Mouse (Mus musculus): ENCODE measurements around the gene Col15a1.

Gene Col15a1

DNA sequence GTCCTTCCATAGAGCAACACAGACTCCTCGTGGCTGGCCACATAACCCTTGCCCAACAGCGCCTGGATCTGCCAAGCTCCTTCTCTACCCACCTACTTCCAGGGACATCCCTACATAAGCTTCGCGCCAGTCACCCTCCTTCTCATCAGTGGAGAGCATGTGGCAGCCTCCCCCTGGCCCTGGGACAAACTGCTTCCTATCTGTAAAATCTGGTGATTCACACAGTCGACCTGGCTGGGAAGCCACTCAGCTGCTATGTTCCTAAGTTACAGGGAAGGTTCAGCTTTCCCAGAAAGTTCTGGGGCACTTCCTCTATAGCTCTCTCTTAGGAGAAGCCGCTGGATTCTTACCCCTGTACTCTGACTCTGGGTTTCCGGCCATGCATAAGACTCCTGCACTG, 22.5 kb downstream of the Col15a1 start:
- DNase-seq (ENCODE audit: extremely low spot score) = no peak

DNA sequence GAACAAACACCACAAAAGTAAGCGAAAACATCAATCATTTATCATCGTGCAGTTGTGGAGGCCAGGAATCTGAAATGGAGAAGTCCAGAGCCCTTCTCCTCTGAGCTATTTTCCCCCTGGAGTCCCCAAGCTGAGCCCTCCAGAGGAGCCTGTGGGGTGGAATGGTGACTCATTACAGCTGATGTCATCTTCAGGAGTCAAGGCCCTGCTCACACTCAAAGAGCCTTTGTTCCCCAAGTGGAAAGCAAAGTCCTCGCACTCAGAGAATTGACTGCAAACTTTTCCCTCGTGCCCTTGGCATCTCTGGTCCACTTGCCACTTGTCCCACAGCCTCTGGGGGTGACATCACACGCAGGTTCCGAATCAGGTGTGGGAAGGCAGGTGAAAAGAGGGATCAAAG, 23.4 kb downstream of the Col15a1 start:
- DNase-seq (ENCODE audit: extremely low spot score) = no peak

DNA sequence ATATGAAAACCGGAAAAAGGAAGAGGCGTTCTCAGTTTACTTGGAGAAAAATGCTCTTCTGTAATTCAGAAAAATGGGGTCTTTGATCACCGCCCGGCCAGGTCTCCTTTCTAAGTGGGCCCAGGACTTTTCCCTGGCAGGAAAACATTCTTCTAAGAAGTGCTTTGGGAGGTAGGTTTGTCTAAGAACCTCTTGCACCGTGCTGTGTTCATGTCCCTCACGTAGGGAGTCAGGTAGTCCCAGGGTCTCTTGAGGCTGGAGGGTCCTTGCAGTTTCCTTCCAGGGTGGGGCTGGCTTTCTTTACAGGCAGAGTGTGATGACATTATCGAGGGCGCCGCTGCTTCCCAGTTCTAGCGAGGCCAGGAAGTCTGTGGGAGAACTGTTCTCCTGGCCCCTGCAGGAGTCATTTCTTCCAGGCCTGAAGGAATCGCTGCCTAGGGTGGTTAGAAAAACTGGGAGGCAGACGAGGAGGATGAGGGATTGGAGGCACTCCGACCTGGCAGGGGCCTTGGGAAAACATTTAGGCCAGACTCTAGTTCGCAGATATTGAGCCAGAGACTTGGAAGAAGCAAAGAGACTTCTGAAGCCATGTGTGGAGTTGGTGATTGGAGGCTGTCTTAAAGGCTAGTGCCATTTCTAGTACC, 25.4 kb downstream of the Col15a1 start:
- DNase-seq (ENCODE audit: extremely low spot score) = no peak

DNA sequence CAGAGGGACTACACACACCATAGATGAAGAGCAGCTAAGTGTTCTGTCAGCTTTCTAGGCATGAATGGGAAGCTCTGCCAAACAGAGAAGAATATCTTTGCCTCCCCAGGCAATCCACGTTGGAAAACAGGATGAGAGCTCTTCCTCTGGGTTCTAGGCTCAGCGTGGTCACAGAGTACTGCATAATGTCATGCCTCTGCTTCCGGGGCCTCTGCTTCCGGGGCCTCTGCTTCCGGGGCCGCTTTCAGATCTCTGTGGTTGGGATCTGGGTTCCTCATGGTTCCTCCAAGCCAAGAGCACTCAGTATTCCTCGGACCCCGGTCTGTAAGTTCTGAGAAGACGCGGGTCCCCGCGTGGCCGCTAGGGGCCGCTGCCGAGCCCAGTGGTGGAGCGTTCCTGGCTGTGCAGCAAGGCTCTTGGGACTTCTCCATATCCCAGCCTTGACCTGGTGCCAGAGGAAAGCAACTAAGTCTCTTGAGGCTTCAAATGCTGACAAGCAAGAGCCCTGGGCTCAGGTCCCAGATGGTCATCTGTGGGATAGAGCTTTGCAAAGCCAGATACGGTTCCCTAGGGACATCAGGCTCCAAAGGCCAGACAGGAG, 26.8 kb downstream of the Col15a1 start:
- peak; percentile 79 for DNase-seq (ENCODE audit: extremely low spot score)

DNA sequence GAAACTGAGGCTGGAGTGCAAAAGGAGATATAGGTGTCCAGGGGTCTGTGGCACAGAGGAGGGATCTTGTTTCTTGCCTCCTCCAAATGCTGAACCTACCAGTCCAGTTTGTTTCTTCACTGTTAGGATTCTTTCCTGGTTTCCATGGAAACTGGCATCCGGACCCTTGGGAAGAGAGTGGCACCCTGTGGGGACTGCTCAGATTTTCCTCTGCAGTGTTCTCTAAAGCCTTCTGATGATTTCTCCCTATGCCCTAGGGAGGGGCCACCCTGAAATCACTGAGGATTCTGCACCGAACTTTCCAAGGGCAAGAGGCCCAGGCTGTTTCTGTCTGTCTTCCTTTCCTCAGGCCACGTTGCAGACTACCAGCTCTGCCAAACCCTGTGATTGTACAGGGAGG, 27.4 kb downstream of the Col15a1 start:
- DNase-seq (ENCODE audit: extremely low spot score) = no peak

DNA sequence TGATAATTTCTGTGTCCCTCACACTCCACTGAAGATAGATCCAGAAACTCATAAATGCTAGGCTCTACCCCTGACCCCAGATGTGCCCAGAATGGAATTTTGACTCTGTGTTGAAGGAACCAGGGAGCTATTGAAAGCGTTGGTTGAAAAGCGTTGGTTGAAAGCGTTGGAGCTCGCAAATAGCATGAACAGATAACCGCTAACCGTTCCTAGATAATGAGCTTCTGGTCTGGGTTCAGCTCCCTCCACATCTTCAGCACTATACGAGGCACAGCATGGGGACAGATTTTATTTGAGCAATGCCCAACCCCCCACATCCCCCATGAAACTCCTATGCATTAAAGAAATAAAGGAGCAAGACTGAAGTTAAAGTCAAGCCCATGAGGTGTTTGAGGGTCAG, 28.1 kb downstream of the Col15a1 start:
- DNase-seq (ENCODE audit: extremely low spot score) = no peak

DNA sequence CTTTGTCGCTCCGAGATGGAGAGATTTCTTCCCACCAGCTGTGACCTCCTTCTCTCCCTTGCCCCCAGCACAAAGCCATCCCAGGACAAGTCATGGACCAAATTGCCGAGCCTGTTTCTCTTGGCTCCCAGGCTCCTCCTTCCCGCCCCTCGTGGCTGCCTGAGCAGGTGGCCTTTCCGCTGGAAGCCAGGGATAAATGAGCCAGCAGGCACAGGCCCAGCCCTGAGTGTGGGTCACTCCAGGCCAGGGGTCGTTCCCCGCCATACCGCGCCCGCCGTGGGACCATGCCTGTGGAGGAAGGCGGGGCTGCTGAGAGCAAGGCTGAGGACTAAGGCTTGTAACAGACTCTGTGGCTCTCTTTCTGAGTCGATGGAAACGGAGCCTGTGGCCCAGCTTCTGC, 29.3 kb downstream of the Col15a1 start:
- no peak for DNase-seq (ENCODE audit: extremely low spot score)

DNA sequence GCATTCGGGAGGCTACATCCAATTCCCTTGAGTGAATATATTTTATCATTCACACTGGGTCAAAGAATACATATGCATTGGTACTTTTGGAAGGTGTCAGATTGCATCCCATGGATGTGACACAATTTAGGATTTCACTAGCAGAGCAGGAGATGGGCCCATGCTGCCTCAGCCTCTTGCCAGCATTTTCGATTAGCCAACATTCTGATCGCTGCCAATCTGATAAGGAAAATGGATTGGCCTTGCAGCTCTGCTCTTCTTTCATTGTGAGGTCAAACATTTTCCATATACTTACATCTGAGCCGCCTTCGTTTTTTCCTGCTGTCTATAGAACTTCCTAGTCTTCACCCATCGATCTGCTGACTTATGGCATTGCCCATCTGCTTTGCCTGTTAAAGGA, 31.2 kb downstream of the Col15a1 start:
- no peak for DNase-seq (ENCODE audit: extremely low spot score)

DNA sequence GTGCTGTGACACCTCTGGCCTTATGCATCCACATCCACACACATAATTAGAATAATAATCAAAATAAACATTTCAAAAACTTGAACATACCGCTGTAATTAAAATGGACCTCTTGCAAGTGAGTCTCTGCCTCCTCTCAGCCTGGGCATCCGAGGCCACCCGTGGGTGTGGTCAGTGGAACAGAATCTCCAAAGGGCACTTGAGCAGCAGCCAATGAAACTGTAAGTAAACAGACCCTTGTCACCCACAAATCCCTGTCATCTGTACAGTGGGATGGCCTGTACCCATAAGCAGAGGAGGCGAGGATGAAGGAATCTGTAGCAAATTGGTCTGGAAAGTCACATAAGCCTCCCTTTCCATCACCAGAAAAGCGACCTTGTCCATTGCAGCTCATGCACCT, 32.9 kb downstream of the Col15a1 start:
- DNase-seq (ENCODE audit: extremely low spot score) = no peak

DNA sequence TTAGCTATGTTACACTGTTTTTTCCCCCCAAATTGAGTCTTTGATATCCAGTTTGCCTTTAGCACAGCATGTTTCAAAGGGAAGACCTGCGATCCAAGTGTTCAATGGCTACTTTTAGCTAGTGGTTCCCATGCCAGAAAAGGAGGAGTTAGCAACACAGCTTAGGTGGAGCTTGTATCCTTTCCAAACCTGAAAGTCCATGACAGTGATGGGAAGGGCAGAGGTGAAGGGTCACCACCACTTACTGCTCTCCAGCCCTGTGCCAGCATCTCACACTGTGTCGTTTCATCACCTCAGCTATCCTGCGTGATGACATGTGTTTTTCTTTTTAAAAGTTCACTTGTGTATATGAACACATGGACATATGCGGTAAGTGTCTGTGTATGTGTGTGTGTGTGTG, 34.2 kb downstream of the Col15a1 start:
- DNase-seq (ENCODE audit: extremely low spot score) = no peak

DNA sequence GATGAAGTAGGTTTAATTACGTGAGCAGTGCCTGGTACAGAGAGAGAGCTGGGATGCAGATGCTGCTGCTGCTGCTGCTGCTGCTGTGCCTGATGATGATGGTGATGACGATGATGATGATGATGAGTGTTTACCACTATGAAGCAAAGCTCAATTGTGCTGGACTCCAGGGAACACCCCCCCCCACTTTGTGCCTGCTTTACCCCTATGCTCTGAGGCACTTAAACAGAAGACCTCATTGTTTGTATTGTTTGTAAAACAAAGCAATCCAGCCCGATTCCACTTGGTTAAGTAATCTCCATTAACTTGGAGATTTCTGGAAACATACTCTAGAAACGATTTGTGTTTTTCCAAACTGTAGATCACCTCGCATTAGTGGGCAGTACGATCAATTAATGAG, 36.7 kb downstream of the Col15a1 start:
- no peak for DNase-seq (ENCODE audit: extremely low spot score)

DNA sequence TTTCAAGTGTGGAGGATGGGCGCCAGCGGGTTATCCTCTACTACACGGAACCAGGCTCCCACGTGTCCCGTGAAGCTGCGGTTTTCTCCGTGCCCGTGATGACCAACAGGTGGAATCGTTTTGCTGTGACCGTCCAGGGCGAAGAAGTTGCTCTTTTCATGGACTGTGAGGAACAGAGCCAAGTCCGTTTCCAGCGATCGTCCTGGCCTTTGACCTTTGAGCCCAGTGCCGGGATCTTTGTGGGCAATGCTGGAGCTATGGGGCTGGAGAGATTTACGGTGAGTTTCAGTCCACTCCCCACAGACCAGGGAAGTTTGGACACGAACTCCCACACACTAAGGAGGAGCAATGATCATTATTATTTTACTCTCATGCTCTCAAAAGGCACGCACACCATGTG, 37.7 kb downstream of the Col15a1 start:
- no peak for DNase-seq (ENCODE audit: extremely low spot score)

DNA sequence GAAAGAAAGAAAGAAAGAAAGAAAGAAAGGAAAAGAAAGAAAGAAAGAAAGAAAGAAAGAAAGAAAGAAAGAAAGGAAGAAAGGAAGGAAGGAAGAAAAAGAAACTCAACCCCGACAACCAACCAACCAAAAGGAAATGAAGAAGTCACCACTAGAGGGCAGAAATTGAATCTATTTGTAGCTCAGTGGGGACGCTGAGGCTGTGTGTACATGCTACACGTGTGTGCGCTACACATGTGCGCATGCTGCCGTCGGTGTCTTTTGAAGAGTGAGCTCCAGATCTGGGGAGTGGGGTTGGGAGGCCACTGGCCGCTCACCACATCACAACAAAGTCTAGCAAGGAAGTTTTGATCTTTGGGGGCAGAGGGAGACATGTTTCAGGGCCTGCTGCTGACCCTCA, 38.9 kb downstream of the Col15a1 start:
- no peak for DNase-seq (ENCODE audit: extremely low spot score)

DNA sequence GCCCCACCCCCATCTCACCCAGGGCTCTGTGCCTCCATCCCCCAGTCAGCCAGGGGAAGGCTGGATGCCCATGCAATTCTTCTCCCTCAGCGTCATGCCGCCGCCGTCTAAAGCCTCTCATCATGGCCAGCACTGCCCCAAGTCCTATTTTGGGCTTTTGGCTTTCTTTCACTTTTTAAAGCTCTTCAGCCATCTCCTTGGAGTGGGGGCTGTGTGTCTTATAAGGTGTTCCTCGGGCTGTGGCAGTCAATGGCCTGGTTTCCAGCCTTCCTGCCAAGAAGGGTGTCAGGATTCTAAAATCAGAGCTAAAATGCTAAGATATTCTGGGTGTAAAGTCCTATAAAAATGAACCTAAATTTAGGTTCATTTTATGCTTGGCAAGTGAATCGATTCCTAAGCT, 39.6 kb downstream of the Col15a1 start:
- DNase-seq (ENCODE audit: extremely low spot score) = no peak

DNA sequence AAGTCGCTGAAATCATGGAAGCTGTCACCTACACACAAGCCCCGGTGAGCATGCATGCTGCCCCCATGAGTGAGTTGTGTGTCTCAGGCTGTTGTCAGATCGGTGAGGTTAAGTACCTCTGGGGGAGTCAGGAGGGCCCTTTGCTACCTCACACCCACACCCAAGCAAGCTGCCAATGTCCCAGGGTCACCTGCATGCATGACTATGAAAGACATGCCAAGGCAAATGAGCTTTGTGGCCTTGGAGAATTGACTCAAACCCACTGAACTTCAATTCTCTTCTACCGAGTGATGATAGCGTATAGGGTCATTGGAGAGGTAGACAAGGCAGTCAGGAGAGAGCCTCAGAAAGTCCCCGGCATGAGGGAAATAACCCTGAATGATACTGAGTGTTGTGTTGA, 41.2 kb downstream of the Col15a1 start:
- DNase-seq (ENCODE audit: extremely low spot score) = no peak

DNA sequence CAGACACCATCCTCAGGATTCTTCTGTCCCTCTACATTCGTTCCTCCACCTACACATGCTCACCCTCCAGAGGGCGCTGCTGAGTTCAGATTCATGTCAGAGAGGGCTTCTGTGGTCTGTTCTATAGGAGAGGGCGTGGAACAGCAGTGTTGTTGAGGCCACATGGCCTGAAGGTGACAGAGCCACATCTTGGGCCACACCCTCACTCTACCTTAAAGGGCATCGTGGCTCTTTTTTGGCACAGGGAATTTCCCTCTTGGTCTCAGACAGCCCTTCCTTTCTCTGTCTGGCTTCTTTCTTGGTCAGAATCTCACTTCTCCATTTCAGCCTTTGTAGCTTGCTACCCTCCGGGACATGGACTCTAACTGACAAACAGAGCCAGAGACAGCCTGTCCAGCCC, 43.1 kb downstream of the Col15a1 start:
- DNase-seq (ENCODE audit: extremely low spot score) = peak; percentile 61

DNA sequence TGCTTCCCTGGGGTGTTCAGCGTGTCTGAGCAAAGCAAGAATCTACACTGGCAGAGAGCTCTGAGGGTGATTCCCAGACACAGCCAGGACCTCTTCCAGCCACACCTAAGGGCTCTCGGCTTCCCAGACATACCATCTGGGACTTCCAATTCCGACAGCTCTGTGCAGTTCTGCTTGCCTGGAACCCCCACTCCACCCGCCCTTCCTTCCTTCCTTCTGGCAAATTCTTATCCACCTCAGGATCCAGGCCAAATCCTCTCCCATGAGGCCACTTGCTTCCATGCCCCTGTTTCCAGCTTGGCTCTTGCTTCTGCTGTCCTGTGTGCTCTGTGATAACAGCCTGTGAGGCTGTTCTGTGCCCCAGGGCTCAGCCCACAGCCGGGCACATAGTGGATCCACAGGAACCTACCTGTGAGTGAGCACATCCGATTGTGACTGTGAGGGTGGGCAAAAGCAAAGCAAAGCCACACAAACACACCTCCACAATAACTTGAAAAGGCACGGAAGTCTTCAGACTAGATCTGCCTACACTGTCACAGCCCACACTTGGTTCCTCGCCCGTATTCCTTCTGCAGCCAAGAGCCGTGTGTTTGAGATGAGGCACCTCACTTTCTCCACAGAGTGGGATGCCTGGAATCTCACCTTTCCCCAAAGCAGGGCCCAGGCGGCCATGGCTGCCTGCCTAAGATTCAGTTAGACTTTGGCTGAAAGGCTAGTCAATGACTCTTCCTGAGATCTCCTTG, 43.9 kb downstream of the Col15a1 start:
- no peak for DNase-seq (ENCODE audit: extremely low spot score)

DNA sequence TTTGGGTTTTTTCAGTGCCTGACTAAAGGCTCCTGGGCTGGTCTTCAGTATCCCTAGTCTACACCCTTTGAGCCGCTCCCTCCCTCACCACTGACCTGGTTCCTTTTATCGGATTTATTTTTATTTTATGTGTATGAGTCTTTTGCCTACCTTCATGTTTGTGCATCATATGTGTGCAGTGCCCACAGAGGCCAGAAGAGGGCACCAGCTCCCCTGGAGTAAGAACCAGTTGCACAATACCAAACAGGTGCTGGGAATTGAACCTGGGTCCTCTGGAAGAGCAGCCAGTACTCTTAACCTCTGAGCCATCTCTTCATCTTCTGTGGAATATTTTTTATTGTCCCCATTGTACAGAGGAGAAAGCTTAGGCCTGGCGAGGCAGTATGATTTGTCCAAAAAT, 44.7 kb downstream of the Col15a1 start:
- DNase-seq (ENCODE audit: extremely low spot score) = no peak

DNA sequence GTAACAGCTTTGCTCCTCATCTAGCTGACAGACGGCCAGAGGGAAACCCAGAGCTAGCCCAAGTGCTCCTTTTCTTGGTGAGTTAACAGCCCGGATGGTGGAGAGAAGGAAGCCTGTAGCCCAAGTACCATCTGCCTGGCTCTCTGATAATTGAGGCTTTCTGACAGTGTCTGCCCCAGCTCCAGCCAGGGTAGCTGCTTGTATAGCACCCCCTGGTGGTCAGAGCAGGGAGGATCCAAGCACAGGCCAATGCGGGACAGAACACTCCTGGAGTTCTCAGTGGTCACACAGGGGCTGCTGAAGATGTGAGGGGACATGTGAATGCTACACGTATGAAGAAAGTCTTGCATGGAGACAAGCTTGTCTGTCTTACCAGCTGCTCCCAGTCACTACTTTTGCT, 47.7 kb downstream of the Col15a1 start:
- DNase-seq (ENCODE audit: extremely low spot score) = peak; percentile 71

DNA sequence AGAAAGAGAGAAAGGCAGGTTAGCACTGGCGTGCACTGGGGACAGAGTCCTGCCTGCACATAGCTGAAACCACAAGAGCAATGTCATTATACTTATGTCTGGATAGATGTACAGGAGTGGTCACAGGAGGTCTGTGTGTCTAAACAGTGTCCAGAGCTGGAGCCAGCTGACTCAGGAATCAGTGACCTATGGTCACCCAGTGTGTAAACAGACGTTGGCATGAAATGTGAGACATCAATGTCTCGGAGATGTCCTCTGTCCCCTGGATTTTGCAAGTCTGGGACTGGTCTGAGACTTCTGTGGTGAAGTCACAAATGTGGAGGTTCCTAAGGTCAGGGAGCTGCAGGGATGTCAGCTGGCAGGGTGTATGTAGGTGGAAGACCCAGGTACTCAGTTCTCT, 50.2 kb downstream of the Col15a1 start:
- no peak for DNase-seq (ENCODE audit: extremely low spot score)

DNA sequence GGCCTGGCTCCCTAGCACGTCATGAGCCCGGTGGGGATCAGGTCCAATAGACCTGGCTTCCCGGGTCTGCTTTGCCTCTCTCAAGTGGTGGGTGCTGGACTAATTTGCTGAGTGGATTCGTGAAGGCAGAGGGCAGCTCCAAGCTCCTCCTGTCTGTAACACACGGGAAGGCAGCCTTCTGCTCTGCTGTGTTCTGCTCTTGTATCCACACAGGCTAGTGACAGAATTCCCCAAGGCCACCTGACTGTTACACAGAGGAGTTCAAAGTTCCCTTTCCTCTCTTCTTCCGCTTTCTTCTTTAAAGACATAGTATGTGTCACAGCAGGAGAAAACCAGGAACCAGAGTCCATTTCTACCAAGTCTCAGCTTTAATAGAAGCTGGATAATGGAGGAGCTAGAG, 53.1 kb downstream of the Col15a1 start:
- DNase-seq (ENCODE audit: extremely low spot score) = no peak

DNA sequence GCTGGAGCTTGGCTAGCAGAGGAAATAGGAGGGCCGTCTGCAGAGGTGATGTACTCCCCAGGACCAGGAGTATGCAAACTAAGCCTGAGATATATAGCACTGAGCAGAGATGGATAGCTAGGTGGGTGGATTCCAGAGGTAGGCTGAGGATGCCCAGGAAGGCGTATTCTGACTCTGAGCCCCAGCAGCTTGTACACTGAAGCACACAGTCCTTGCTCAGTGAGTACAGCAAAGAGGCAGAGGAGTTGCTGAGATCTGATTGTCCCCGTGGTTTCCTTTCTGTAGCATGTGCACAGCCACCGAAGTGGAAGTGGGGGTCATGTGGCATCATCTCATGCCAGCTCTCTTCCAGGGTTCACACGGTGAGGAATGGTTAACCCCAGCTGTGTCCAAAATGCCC, 54.0 kb downstream of the Col15a1 start:
- DNase-seq (ENCODE audit: extremely low spot score) = no peak

DNA sequence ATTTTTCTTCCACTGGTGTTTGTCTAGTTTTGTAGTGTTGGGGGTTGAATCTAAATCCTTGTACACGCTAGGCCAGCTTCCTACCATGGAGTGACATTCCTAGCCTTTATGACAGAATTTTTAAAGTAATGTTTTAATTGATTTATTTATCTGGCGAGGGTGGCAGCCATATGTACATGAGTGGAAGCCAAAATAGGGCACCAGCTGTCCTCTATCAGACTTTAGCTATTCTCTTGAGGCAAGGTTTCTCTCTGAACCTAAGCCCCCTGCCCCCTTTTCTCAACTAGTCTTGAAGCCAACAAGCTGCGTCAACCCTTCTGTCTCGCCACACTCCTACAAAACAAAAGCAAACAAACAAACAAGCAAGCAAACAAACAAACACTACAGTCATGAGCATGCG, 57.6 kb downstream of the Col15a1 start:
- no peak for DNase-seq (ENCODE audit: extremely low spot score)

All from embryo, embryonic 9.5 days (tissue).